Mouse (Mus musculus) hindbrain, embryonic 14.5 days (tissue): ENCODE data around the gene Cd2ap. TPM values are rescaled to one million over a fixed set of nuclear protein-coding genes. Genes with fewer than 3 reads are reported as not detected.

Source experiments
- ATAC-seq: fragments of 200-750 bp; cut with Nextera tagmentation; 2 replicates; pipeline ENCODE4 v1.8.0; 2017; ENCODE audit warnings: moderate number of reproducible peaks, mild to moderate bottlenecking, moderate TSS enrichment, moderate library complexity; ENCODE audit not compliant: low FRiP score
- DNase-seq: peaks from one replicate; pipeline ENCODE4 v3.0.0-alpha.2; 2015; ENCODE audit warnings: low spot score
- H3K27ac ChIP-seq: fragments of 300-500 bp; sonication (generic); 2 replicates; pipeline ENCODE4 v1.5.1; 2014; ENCODE audit warnings: mild to moderate bottlenecking, moderate library complexity
- H3K27me3 ChIP-seq: fragments of 300-500 bp; sonication (generic); 2 replicates; pipeline ENCODE4 v1.6.1; 2014; ENCODE audit warnings: mild to moderate bottlenecking, low read length, mixed read lengths; ENCODE audit not compliant: control insufficient read depth, insufficient read depth
- H3K36me3 ChIP-seq: fragments of 300-500 bp; sonication (generic); replicated peaks from 2 replicates; pipeline ENCODE4 v1.6.1; 2014; ENCODE audit not compliant: control insufficient read depth, insufficient read depth
- H3K4me1 ChIP-seq: fragments of 300-500 bp; sonication (generic); replicated peaks from 2 replicates; pipeline ENCODE4 v1.6.1; 2014; ENCODE audit warnings: antibody characterized with exemption, low read length, mixed read lengths; ENCODE audit not compliant: control insufficient read depth, insufficient read depth
- H3K4me2 ChIP-seq: fragments of 300-500 bp; sonication (generic); replicated peaks from 2 replicates; pipeline ENCODE4 v1.6.1; 2014; ENCODE audit warnings: mild to moderate bottlenecking, moderate library complexity
- H3K4me3 ChIP-seq: fragments of 300-500 bp; sonication (generic); replicated peaks from 2 replicates; pipeline ENCODE4 v1.5.1; 2014; ENCODE audit warnings: mild to moderate bottlenecking, low read length
- H3K9ac ChIP-seq: fragments of 300-500 bp; sonication (generic); 2 replicates; pipeline ENCODE4 v1.6.1; 2014
- H3K9me3 ChIP-seq: fragments of 300-500 bp; sonication (generic); 2 replicates; pipeline ENCODE4 v1.6.1; 2016; ENCODE audit warnings: low read length; ENCODE audit not compliant: control insufficient read depth
- whole genome bisulfite sequencing: fragments of 180-500 bp; shearing (Covaris S2); extraction: QIAGEN DNeasy Blood & Tissue Kit; methylation state at CpG from one replicate; pipeline ENCODE4 v1.1.7; 2014; 5-methylcytosine and 5-hydroxymethylcytosine counted together
- polyA plus RNA-seq: library from polyadenylated mRNA; unstranded; fragments of >200 nt; fragmentation: Nextera tagmentation; extraction: Ambion mirVana; gene quantifications from 2 replicates; pipeline ENCODE4 v1.2.1, GENCODE M21; 2014

Gene Cd2ap
- polyA plus RNA-seq, 1 experiment from 2014 or later: 13.7 TPM

GRCm38 (mm10) chr17:42792412-42792975 lies 84.0 kb downstream of the Cd2ap start:
- ATAC-seq: no peak
- no peaks in the 10 kb centered on the region for H3K4me1 ChIP-seq
- 87% methylated on average over 2 of the region's 2 CpGs for WGBS
- peaks cover 7% of the 10 kb centered on the region; the same call in 1 of the 2 replicates for H3K36me3 ChIP-seq
- no peaks in the 10 kb centered on the region for H3K9me3 ChIP-seq
- H3K4me2 ChIP-seq: no peak overlapping the region
- no peak overlapping the region for H3K4me3 ChIP-seq
- no peak overlapping the region for H3K27ac ChIP-seq
- no peaks in the 10 kb centered on the region for H3K27me3 ChIP-seq
- H3K9ac ChIP-seq: no peak overlapping the region
- DNase-seq: no peak

- H3K9ac ChIP-seq: no peak overlapping the region
- DNase-seq: no peak
Observed at GRCm38 (mm10) chr17:42790787-42791186, 85.7 kb downstream of the Cd2ap start.

GRCm38 (mm10) chr17:42789723-42790122 lies 86.7 kb downstream of the Cd2ap start:
- no peak overlapping the region for H3K9ac ChIP-seq
- H3K36me3 ChIP-seq: peaks cover 3% of the 10 kb centered on the region; the same call in 1 of the 2 replicates
- H3K4me2 ChIP-seq: no peak overlapping the region
- no peaks in the 10 kb centered on the region for H3K27me3 ChIP-seq
- no peak for ATAC-seq
- no peaks in the 10 kb centered on the region for H3K9me3 ChIP-seq
- no peak overlapping the region for H3K4me3 ChIP-seq
- H3K4me1 ChIP-seq: no peaks in the 10 kb centered on the region
- H3K27ac ChIP-seq: no peak overlapping the region
- 78% methylated on average over 2 of the region's 2 CpGs for WGBS
- DNase-seq: no peak

More at GRCm38 (mm10) chr17:42790787-42791186, 85.7 kb downstream of the Cd2ap start:
- Histone ChIP-seq H3K4me1 (no peaks in the 10 kb centered on the region), H3K9me3 (no peaks in the 10 kb centered on the region), H3K4me3 (no peak overlapping the region), H3K36me3 (peaks cover 3% of the 10 kb centered on the region; the same call in 1 of the 2 replicates), H3K27me3 (no peaks in the 10 kb centered on the region), H3K4me2 (no peak overlapping the region), H3K27ac (no peak overlapping the region)
- ATAC-seq: no peak
- WGBS: 93% methylated on average over 1 of the region's 1 CpGs

GRCm38 (mm10) chr17:42788686-42789453 lies 87.6 kb downstream of the Cd2ap start:
- no peaks in the 10 kb centered on the region for H3K9me3 ChIP-seq
- H3K4me3 ChIP-seq: no peak overlapping the region
- DNase-seq (no peak), ATAC-seq (no peak)
- H3K4me2 ChIP-seq: no peak overlapping the region
- H3K9ac ChIP-seq: no peak overlapping the region
- H3K4me1 ChIP-seq: no peaks in the 10 kb centered on the region
- H3K36me3 ChIP-seq: no peaks in the 10 kb centered on the region; the same call in 1 of the 2 replicates
- no peak overlapping the region for H3K27ac ChIP-seq
- 91% methylated on average over 5 of the region's 5 CpGs for WGBS
- no peaks in the 10 kb centered on the region for H3K27me3 ChIP-seq

- DNase-seq (peak; percentile 89), ATAC-seq (peak; percentile 77; the same call in 1 of the 2 replicates)
- H3K27ac ChIP-seq: no peak overlapping the region
- no peaks in the 10 kb centered on the region for H3K9me3 ChIP-seq
- no peak overlapping the region for H3K4me3 ChIP-seq
- H3K9ac ChIP-seq: no peak overlapping the region
- WGBS: 58% methylated on average over 7 of the region's 7 CpGs
- H3K4me2 ChIP-seq: no peak overlapping the region
- no peaks in the 10 kb centered on the region for H3K27me3 ChIP-seq
- no peaks in the 10 kb centered on the region for H3K4me1 ChIP-seq
- no peaks in the 10 kb centered on the region for H3K36me3 ChIP-seq
Observed at GRCm38 (mm10) chr17:42782156-42782757, 94.2 kb downstream of the Cd2ap start.

- Histone ChIP-seq H3K4me2 (no peak overlapping the region), H3K4me3 (no peak overlapping the region), H3K9me3 (no peaks in the 10 kb centered on the region), H3K27ac (no peak overlapping the region), H3K4me1 (no peaks in the 10 kb centered on the region), H3K36me3 (no peaks in the 10 kb centered on the region), H3K27me3 (no peaks in the 10 kb centered on the region), H3K9ac (no peak overlapping the region)
- DNase-seq (no peak), ATAC-seq (no peak)
- 70% methylated on average over 2 of the region's 2 CpGs for WGBS
Observed at GRCm38 (mm10) chr17:42753791-42754190, 122.7 kb downstream of the Cd2ap start.

GRCm38 (mm10) chr17:42752173-42752572 lies 124.3 kb downstream of the Cd2ap start:
- H3K4me3 ChIP-seq: no peak overlapping the region
- H3K27ac ChIP-seq: no peak overlapping the region
- no peaks in the 10 kb centered on the region for H3K36me3 ChIP-seq
- no peak overlapping the region for H3K4me2 ChIP-seq
- no peaks in the 10 kb centered on the region for H3K9me3 ChIP-seq
- H3K4me1 ChIP-seq: no peaks in the 10 kb centered on the region
- 87% methylated on average over 2 of the region's 2 CpGs for WGBS
- DNase-seq (no peak), ATAC-seq (no peak)
- H3K9ac ChIP-seq: no peak overlapping the region
- H3K27me3 ChIP-seq: no peaks in the 10 kb centered on the region

GRCm38 (mm10) chr17:42745657-42746420 lies 130.6 kb downstream of the Cd2ap start:
- Histone ChIP-seq H3K36me3 (no peaks in the 10 kb centered on the region), H3K4me2 (no peak overlapping the region), H3K4me3 (no peak overlapping the region), H3K27ac (no peak overlapping the region), H3K27me3 (no peaks in the 10 kb centered on the region), H3K9me3 (no peaks in the 10 kb centered on the region), H3K4me1 (no peaks in the 10 kb centered on the region), H3K9ac (no peak overlapping the region)
- WGBS: 89% methylated on average over 6 of the region's 6 CpGs
- DNase-seq (no peak), ATAC-seq (no peak)
